Mouse (Mus musculus) midbrain, embryonic 11.5 days (tissue): ENCODE results near the gene Prr36. TPM values are rescaled to one million over a fixed set of nuclear protein-coding genes. Genes with fewer than 3 reads are reported as not detected.
"Not testable (repeated sequence)": the region's sequence is repeated elsewhere in the genome, so short reads cannot be mapped to it uniquely, and the experiment has no call there.

Source experiments
- ATAC-seq: fragments of 200-750 bp; cut with Nextera tagmentation; 2 replicates; pipeline ENCODE4 v1.8.0; 2017; ENCODE audit warnings: moderate TSS enrichment, moderate library complexity; ENCODE audit not compliant: low FRiP score
- DNase-seq: peaks from one replicate; pipeline ENCODE4 v3.0.0; 2015; ENCODE audit warnings: low spot score; ENCODE audit errors: missing footprints
- H3K27ac ChIP-seq: fragments of 300-500 bp; sonication (generic); 2 replicates; pipeline ENCODE4 v1.5.1; 2014; ENCODE audit warnings: low read depth, low read length
- H3K27me3 ChIP-seq: fragments of 300-500 bp; sonication (generic); 2 replicates; pipeline ENCODE4 v1.6.1; 2014; ENCODE audit warnings: mild to moderate bottlenecking, low read length, moderate library complexity, mixed read lengths; ENCODE audit not compliant: control insufficient read depth, insufficient read depth
- H3K36me3 ChIP-seq: fragments of 300-500 bp; sonication (generic); 2 replicates; pipeline ENCODE4 v1.6.1; 2014; ENCODE audit warnings: mild to moderate bottlenecking, low read length, moderate library complexity, mixed read lengths; ENCODE audit not compliant: control insufficient read depth, insufficient read depth
- H3K4me1 ChIP-seq: fragments of 300-500 bp; sonication (generic); 2 replicates; pipeline ENCODE4 v1.6.1; 2014; ENCODE audit warnings: low read length; ENCODE audit not compliant: control insufficient read depth, insufficient read depth
- H3K4me2 ChIP-seq: fragments of 300-500 bp; sonication (generic); 2 replicates; pipeline ENCODE4 v1.6.1; 2014; ENCODE audit warnings: mild to moderate bottlenecking, moderate library complexity
- H3K4me3 ChIP-seq: fragments of 300-500 bp; sonication (generic); 2 replicates; pipeline ENCODE4 v1.5.1; 2014; ENCODE audit warnings: low read depth, low read length
- H3K9ac ChIP-seq: fragments of 300-500 bp; sonication (generic); 2 replicates; pipeline ENCODE4 v1.6.1; 2014; ENCODE audit warnings: low read length
- H3K9me3 ChIP-seq: fragments of 300-500 bp; sonication (generic); 2 replicates; pipeline ENCODE4 v1.6.1; 2016; ENCODE audit warnings: low read length; ENCODE audit not compliant: control insufficient read depth
- WGBS: fragments of 180-500 bp; shearing (Covaris S2); extraction: QIAGEN DNeasy Blood & Tissue Kit; methylation state at CpG from one replicate; pipeline ENCODE4 v1.1.7; 2014; 5-methylcytosine and 5-hydroxymethylcytosine counted together
- polyA plus RNA-seq: library from polyadenylated mRNA; unstranded; fragments of >200 nt; fragmentation: Nextera tagmentation; extraction: Ambion mirVana; gene quantifications from 2 replicates; pipeline ENCODE4 v1.2.1, GENCODE M21; 2014

Gene Prr36
- polyA plus RNA-seq, 1 experiment from 2014 or later, result 31.9 TPM

DNA sequence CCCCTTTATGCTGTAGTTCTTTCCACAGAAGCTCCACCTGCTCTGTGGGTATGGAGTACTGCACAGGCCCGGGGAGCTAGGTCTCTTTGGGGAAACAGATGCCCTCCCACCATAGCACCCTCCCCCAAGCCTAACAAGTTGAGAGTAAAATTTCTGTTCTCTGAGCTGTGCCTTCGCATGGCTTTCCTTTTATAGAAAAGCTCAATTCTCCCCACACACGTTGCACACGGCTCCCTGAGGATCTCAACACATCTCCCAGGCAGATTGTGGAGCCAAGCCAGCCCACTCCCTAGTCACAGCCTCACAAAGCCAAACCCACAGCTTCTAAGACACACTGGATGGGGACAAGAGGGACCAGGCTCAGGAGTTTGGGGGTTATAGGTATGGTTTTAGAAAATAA is 39.7 kb upstream of the Prr36 start:
- ATAC-seq, result no peak
- DNase-seq, result no peak
- peak overlapping the region; percentile 69; the same call in 1 of the 2 replicates for H3K4me2 ChIP-seq
- H3K4me1 ChIP-seq, result peaks cover 26% of the 10 kb centered on the region
- H3K27me3 ChIP-seq, result no peaks in the 10 kb centered on the region
- H3K4me3 ChIP-seq, result no peak overlapping the region
- H3K27ac ChIP-seq, result no peak overlapping the region
- H3K9me3 ChIP-seq, result no peaks in the 10 kb centered on the region
- peaks cover 9% of the 10 kb centered on the region; the same call in 1 of the 2 replicates for H3K36me3 ChIP-seq
- WGBS, result 75% methylated on average over 4 of the region's 4 CpGs
- peak overlapping the region; percentile 20; the same call in 1 of the 2 replicates for H3K9ac ChIP-seq

DNA sequence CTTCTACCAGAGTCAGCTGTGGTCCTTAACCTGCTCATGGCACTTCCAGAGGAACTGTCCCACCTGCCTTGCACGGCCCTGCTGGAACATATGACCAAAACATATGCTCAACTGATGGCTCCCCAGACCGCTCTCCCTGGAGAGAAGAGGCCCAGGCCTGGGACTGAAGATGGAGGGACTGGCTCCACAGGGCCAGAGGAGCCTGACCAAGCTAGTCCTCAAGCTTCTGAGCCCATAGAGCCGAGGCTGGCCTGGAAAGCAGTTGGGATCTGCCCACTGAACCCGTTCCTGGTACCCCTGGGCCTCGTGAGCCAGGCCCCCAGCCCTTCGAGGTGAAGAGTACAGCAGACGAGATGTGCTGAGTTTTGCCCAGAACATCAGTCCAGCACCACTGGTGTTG is 38.2 kb upstream of the Prr36 start:
- not testable (repeated sequence) for H3K36me3 ChIP-seq

DNA sequence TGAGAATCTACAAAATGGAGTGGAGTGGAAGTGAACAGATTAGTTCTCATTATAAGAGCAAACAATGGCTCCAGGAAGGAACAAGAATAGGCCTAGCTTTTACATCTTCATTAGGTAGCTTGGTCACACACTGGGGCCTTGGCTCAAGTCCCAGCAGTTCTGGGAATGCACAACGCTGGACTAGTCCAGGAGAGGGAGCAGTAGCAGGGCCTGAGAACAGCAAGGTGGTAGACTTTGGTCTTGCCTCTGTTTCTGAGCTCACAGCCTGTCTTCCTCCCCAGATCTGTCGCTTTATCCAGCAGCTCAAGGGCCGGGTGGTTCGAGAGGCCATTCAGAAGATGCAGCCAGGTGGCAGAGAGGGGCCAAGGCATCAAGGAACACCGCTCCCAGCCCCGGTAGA is 36.7 kb upstream of the Prr36 start:
- Histone ChIP-seq H3K9ac (0 out of 2 replicates have a peak overlapping the region, but pooled peaks have one; percentile 12), H3K4me3 (no peak overlapping the region), H3K36me3 (peaks cover 9% of the 10 kb centered on the region; the same call in 1 of the 2 replicates), H3K27ac (no peak overlapping the region), H3K4me2 (peak overlapping the region; percentile 71), H3K9me3 (no peaks in the 10 kb centered on the region), H3K27me3 (peaks cover 4% of the 10 kb centered on the region; the same call in 1 of the 2 replicates), H3K4me1 (peaks cover 24% of the 10 kb centered on the region)
- ATAC-seq (no peak), DNase-seq (no peak)
- 55% methylated on average over 6 of the region's 6 CpGs for WGBS

More for the DNA sequence above, 38.2 kb upstream of the Prr36 start:
- peaks cover 28% of the 10 kb centered on the region for H3K4me1 ChIP-seq
- not testable (repeated sequence) for DNase-seq, H3K9me3 ChIP-seq, H3K4me3 ChIP-seq, ATAC-seq, H3K27me3 ChIP-seq, H3K4me2 ChIP-seq, H3K9ac ChIP-seq, H3K27ac ChIP-seq
- WGBS, result 93% methylated on average over 7 of the region's 7 CpGs

DNA sequence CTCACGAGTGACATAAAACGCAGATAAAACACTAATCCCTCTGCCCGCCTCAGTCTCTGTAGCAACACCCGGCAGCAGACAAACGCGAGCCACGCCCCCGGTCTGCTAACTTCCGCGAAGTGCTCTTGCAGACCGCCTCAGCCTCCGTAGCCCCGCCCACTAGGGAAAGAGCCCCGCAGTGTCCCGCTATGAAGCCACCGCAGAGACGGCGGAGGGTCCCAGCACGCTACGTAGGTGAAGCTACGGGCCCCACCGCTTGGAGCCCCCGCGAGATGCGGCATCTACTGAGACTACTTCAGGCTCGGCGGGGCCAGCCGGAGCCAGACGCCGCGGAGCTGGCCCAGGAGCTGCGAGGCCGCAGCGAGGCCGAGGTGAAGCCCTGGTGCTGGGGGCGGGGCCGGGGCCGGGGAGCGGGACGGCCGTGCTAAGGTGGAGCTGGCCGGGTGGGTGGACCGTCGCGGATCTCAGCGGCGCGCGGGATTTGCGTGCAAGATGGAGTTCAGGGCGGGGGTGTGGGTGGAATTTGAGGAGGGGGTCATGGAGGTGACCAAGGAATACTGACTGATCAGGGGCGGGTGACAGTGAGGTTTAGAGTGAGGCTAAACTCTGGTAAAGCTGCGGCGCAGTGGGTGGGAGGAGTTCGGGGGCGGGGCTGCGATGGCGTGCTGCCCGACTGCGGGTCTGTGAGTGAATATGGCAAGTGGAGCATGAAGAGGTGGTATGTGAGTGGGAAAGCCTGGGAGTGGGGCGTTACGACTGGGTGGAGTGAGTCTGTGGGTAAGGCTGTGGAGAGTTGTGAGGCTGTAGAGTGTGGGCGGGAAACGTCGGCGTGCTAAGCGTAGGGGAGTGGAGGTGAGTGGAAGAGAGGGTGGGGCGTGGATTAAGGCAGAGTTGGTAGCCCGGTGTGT is 35.9 kb upstream of the Prr36 start, which contains the start of gene Snapc2:
TSS of gene Snapc2 (plus strand) at position 147 of the 908 bp plus-strand sequence.
- WGBS, result 1% methylated on average over 69 of the region's 69 CpGs
- H3K36me3 ChIP-seq, result peaks cover 9% of the 10 kb centered on the region; the same call in 1 of the 2 replicates

DNA sequence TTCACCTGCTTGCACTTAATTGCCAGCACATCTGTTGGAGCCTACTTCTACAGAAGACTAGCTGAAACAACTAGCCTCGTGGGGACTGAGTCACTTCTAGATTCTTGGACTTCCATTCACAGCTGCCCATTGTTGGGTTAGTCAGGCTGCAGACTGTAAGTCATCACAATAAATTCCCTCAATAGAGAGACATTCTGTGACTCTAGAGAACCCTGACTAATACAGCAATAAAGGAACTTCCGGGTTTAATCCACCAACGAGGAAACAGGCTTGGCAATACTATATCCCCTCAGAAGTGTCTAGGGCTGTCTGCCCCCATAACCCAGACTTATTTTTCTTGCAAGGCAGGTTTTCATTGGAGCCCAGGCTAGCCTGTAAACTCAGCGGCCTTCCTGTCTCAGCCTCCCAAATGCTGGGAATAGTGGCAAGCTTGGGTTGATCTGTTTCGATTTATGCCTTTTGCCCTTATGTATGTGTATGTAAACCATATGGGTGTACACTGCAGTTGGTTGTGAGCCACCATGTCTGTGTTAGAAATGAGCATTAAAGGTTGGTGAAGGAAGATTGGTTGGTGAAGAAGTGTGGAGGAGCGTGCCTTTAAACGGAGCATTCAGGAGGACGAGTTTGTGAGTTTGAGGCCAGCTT is 35.0 kb upstream of the Prr36 start:
- peak overlapping the region; percentile 87 for H3K9ac ChIP-seq
- peaks cover 21% of the 10 kb centered on the region for H3K4me1 ChIP-seq
- DNase-seq (no peak), ATAC-seq (peak; percentile 0; the same call in 1 of the 2 replicates)
- peaks cover 4% of the 10 kb centered on the region; the same call in 1 of the 2 replicates for H3K27me3 ChIP-seq
- H3K27ac ChIP-seq, result no peak overlapping the region
- peak overlapping the region; percentile 71 for H3K4me2 ChIP-seq
- no peaks in the 10 kb centered on the region for H3K9me3 ChIP-seq
- H3K4me3 ChIP-seq, result peak overlapping the region; percentile 87
- H3K36me3 ChIP-seq, result peaks cover 12% of the 10 kb centered on the region; the same call in 1 of the 2 replicates
- 51% methylated on average over 8 of the region's 8 CpGs for WGBS

More for the DNA sequence above, 35.9 kb upstream of the Prr36 start, which contains the start of gene Snapc2:
- Histone ChIP-seq H3K9ac (peak within 1 kb of the TSS; percentile 87), H3K9me3 (no peaks in the 10 kb centered on the region), H3K4me1 (peaks cover 28% of the 10 kb centered on the region), H3K4me3 (peak within 1 kb of the TSS; percentile 87), H3K27me3 (peaks cover 4% of the 10 kb centered on the region; the same call in 1 of the 2 replicates), H3K27ac (peak within 1 kb of the TSS; percentile 88), H3K4me2 (peak within 1 kb of the TSS; percentile 71)
- peak; percentile 92 for ATAC-seq
- DNase-seq, result peak; percentile 99

DNA sequence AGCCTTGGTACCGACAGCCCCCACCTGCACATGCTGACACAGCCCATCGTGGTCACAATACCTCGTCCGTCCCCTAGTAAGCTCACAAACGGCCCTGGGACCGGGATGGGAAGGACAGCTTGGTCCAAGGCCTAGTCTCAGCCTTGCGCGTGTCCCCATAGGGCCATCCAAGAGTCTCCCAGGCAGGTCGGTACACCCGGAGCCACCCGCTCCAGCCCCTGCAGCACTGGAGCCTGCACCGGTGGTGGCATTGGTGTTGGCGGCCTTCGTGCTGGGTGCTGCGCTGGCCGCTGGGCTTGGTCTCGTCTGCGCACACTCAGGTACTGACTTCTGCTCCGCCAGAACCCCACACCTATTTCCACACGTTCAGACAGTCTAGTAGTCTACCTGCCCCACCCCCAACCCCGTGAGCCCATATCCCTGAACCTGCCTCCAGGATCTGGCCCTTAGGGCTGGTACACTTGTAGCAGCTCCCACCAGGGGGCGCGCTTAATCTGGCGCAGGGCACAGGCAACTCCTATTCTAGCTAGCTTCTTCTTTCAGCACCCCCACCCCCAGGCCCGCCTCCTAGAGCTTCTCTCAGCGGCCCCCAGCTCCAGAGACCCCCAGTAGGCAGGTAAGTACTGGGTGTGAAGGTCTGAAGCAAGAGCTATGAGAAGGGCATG is 33.2 kb upstream of the Prr36 start:
- peak; percentile 30 for ATAC-seq
- Histone ChIP-seq H3K9me3 (no peaks in the 10 kb centered on the region), H3K4me2 (no peak overlapping the region), H3K27ac (no peak overlapping the region), H3K36me3 (peaks cover 12% of the 10 kb centered on the region), H3K27me3 (peaks cover 4% of the 10 kb centered on the region; the same call in 1 of the 2 replicates), H3K4me1 (peaks cover 17% of the 10 kb centered on the region), H3K4me3 (no peak overlapping the region), H3K9ac (no peak overlapping the region)
- 31% methylated on average over 26 of the region's 26 CpGs for whole genome bisulfite sequencing
- DNase-seq, result peak; percentile 98

DNA sequence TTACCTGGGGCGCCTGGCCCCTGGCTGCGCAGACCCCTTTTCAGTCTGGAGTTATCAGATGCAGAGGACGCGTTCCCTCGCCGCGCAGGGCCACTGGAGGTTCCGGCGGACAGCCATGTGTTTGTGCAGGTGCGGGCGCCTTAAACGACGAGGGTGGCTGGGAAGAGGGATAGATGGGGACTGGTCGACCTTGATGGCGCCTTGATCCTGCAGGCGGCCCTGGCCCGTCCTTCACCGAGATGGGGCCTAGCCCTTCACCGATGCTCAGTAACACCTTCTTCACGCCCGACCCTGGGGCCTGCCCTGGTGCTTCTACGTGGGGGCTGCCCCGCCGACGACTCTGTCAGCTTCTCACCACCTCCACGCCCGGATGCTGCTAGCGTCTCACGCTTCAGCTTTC is 32.0 kb upstream of the Prr36 start:
- Histone ChIP-seq H3K9me3 (no peaks in the 10 kb centered on the region), H3K9ac (0 out of 2 replicates have a peak overlapping the region, but pooled peaks have one; percentile 36), H3K27ac (no peak overlapping the region), H3K4me3 (no peak overlapping the region), H3K4me1 (peaks cover 16% of the 10 kb centered on the region), H3K27me3 (peaks cover 4% of the 10 kb centered on the region; the same call in 1 of the 2 replicates), H3K4me2 (no peak overlapping the region), H3K36me3 (peaks cover 18% of the 10 kb centered on the region)
- ATAC-seq (no peak), DNase-seq (peak; percentile 88)
- 15% methylated on average over 29 of the region's 29 CpGs for WGBS

DNA sequence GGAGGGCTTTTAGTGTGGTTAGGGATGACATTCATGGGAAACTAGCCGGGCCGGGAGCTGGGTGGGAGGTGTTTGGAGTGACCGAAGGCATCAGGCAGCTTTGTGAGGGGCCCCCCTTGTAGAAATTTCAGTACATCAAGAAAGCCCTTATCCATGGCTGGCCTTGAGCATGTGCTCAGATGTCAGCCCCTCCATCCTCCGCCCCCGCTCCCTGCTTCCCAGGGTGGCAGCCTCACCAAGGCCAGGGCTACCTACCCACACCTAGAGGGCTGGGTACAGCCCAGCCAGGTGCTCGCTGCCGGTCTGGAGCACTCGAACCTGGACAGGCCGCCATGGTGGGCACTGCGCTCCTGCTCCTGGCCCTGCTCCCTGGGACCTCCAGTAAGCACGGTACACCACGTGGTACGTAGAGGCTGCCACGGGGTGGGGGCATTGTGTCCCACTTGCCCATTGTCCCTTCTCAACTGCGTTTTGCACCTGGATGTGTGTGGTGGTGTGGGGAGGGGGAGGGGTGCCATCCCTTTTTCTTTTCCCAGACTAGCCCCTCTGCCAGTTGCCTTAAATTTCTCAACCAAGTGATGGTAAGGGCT is 30.8 kb upstream of the Prr36 start, which contains the start of gene Tgfbr3l:
TSS of gene Tgfbr3l (plus strand) at position 264 of the 590 bp plus-strand sequence.
- Histone ChIP-seq H3K9me3 (no peaks in the 10 kb centered on the region), H3K36me3 (peaks cover 25% of the 10 kb centered on the region), H3K27ac (no peak within 1 kb of the TSS), H3K27me3 (peaks cover 4% of the 10 kb centered on the region; the same call in 1 of the 2 replicates), H3K4me3 (no peak within 1 kb of the TSS), H3K9ac (no peak within 1 kb of the TSS), H3K4me1 (peaks cover 12% of the 10 kb centered on the region), H3K4me2 (no peak within 1 kb of the TSS)
- ATAC-seq, result no peak
- WGBS, result 84% methylated on average over 15 of the region's 15 CpGs
- DNase-seq, result no peak
